Mouse (Mus musculus): Measurements from ENCODE around the gene Tomm20.

DNA sequence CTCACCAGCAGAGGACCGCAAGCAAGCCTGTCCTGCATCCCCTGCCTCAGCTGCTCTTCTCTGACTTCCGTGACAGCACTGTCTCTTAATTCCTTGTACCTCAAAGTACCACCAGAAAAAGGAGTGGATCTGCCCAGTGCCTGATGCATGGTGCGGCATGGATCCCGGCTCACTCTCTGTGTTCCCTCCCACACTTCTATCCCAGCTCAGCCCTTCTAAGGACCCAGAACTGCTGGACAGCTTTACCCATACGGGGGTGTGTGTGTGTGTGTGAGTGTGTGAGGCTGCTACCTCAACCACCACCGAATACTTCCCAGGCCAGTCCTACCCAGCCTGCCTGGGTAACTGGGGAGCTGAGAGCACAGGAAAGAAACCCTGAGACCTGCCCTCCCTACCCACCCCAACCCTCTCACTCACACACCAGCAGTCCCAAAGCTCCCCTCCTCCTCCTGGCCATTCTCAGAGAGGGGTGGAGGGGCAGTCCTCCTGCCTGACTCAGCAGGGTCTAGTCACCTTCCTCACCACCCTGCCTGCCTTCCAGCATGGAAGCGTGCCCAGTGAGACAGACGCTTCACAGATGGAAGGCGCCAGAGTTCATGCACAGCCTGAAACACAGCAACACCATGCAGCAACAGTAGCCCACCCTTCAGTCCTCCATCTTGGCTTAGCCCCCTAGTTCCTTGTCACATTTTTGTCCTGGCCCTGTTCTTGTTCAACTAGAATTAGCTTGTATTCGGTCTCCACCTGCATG is 16.7 kb downstream of the Tomm20 start:
- TF ChIP-seq TAL1 (IDR thresholded peaks at IDR 0.05; ENCODE audit: low read length) = no peak
- no peak for TF ChIP-seq GATA1 (IDR thresholded peaks at IDR 0.05; ENCODE audit: low read length)

Measured in erythroblast, embryonic 14.5 days (primary cell).